Mouse (Mus musculus) neural tube, embryonic 14.5 days (tissue): ENCODE measurements around the gene Rnf128. TPM values are rescaled to one million over a fixed set of nuclear protein-coding genes. Genes with fewer than 3 reads are reported as not detected.
A peak's percentile ranks its signal among the peaks of the same experiment; 100 is the strongest.

Source experiments
- ATAC-seq: fragments of 200-750 bp; cut with Nextera tagmentation; 2 replicates; pipeline ENCODE4 v1.8.0; 2017; ENCODE audit warnings: low read depth, mild to moderate bottlenecking, moderate TSS enrichment, moderate library complexity
- H3K27ac ChIP-seq: fragments of 300-500 bp; sonication (generic); 2 replicates; pipeline ENCODE4 v1.5.1; 2014; ENCODE audit warnings: low read depth, mild to moderate bottlenecking, control low read depth, low read length, moderate library complexity, mixed read lengths
- H3K27me3 ChIP-seq: fragments of 300-500 bp; sonication (generic); 2 replicates; pipeline ENCODE4 v1.6.1; 2014; ENCODE audit warnings: low read length; ENCODE audit not compliant: control insufficient read depth, insufficient read depth
- H3K36me3 ChIP-seq: fragments of 300-500 bp; sonication (generic); 2 replicates; pipeline ENCODE4 v1.6.1; 2014; ENCODE audit warnings: low read length, mixed read lengths; ENCODE audit not compliant: control insufficient read depth, insufficient read depth
- H3K4me1 ChIP-seq: fragments of 300-500 bp; sonication (generic); 2 replicates; pipeline ENCODE4 v1.6.1; 2014; ENCODE audit warnings: low read length; ENCODE audit not compliant: control insufficient read depth, insufficient read depth
- H3K4me2 ChIP-seq: fragments of 300-500 bp; sonication (generic); 2 replicates; pipeline ENCODE4 v1.6.1; 2014; ENCODE audit warnings: mild to moderate bottlenecking, low read depth, low read length, control low read depth
- H3K4me3 ChIP-seq: fragments of 300-500 bp; sonication (generic); 2 replicates; pipeline ENCODE4 v1.5.1; 2014; ENCODE audit warnings: low read depth, low read length, control low read depth, mixed read lengths
- H3K9ac ChIP-seq: fragments of 300-500 bp; sonication (generic); replicated peaks from 2 replicates; pipeline ENCODE4 v1.6.1; 2014; ENCODE audit warnings: low read depth, mild to moderate bottlenecking, control low read depth, low read length, mixed read lengths
- H3K9me3 ChIP-seq: fragments of 300-500 bp; sonication (generic); 2 replicates; pipeline ENCODE4 v1.6.1; 2016; ENCODE audit warnings: low read length; ENCODE audit not compliant: control insufficient read depth
- WGBS: fragments of 180-500 bp; shearing (Covaris S2); extraction: QIAGEN DNeasy Blood & Tissue Kit; methylation state at CpG from one replicate; pipeline ENCODE4 v1.1.7; 2014; 5-methylcytosine and 5-hydroxymethylcytosine counted together
- polyA plus RNA-seq: library from polyadenylated mRNA; unstranded; fragments of >200 nt; fragmentation: Nextera tagmentation; extraction: Ambion mirVana; gene quantifications from 2 replicates; pipeline ENCODE4 v1.2.1, GENCODE M21; 2014

The Rnf128 gene
- polyA plus RNA-seq, 1 experiment from 2014 or later = 5.5 TPM

DNA sequence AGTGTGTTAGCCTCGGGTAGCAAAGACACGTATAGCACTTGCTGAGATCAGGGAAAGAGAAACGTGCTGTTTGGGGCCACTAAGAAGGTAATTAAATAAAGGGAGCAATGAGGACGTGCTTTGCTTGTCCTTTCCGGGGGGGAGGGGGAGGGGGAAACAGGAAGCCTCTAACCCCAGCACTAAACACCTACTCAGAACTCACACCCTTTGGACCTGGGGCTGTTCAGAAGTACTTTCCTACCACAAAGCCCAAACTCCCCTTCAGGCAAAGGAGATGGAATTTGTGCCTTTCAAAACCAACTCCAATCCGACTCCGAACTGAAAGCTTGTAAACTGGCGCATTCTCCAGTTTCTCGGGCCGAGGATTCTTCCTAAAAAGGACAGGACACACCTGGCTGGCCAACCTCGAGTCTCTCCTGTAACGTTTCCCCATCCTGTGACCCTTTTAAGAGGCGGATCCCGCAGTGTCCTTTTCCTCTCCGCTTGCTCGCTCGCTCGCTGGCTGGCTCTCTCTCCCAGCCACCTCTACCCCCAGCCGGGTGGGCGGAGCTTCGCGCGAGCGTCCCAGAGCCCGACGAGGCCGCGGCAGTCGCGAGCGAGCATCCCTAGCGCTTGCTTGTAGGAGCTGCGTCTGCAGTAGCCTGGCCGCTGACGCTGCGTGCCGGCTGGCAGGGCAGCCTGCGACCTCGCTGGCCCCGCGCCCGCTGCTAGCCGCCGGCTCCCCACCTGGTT is 47.1 kb downstream of the Rnf128 start:
- H3K27ac ChIP-seq = no peak overlapping the region
- no peaks in the 10 kb centered on the region for H3K36me3 ChIP-seq
- no peaks in the 10 kb centered on the region for H3K9me3 ChIP-seq
- H3K4me3 ChIP-seq = peak overlapping the region; percentile 52
- ATAC-seq = peak; percentile 99
- peak overlapping the region; percentile 60 for H3K9ac ChIP-seq
- H3K4me1 ChIP-seq = no peaks in the 10 kb centered on the region
- WGBS = 14% methylated on average over 39 of the region's 44 CpGs
- H3K27me3 ChIP-seq = peaks cover 2% of the 10 kb centered on the region; the same call in 1 of the 2 replicates
- H3K4me2 ChIP-seq = peak overlapping the region; percentile 55

- no peaks in the 10 kb centered on the region for H3K4me1 ChIP-seq
- peak overlapping the region; percentile 60 for H3K9ac ChIP-seq
- H3K4me2 ChIP-seq = peak overlapping the region; percentile 55
- H3K36me3 ChIP-seq = no peaks in the 10 kb centered on the region
- H3K27ac ChIP-seq = no peak overlapping the region
- peak; percentile 89 for ATAC-seq
- H3K9me3 ChIP-seq = no peaks in the 10 kb centered on the region
- peak overlapping the region; percentile 52 for H3K4me3 ChIP-seq
- WGBS = 10% methylated on average over 40 of the region's 54 CpGs
- peaks cover 2% of the 10 kb centered on the region; the same call in 1 of the 2 replicates for H3K27me3 ChIP-seq
These were observed 47.7 kb downstream of the Rnf128 start for GRCm38 (mm10) chrX:139610765-139611300.

DNA sequence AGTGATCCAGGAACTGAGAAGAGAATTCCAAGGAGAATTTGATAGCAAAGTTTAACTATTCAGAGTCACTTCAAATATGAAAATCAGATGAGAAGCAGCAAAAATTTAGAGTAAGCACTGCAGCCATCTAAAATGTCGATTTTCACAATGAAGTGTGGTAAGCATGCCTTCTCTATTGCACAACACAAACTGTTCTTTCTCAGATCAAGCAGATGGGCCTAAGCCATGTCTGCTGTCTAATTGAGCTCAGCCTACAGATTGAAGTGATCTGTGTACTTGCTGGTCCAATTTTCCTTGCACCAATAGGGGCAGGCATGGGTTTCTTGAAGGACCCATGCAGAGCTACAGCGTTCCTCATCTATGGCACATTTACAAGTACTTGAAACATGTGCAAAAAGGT is 51.6 kb downstream of the Rnf128 start:
- H3K27me3 ChIP-seq = peaks cover 2% of the 10 kb centered on the region; the same call in 1 of the 2 replicates
- no peak overlapping the region for H3K4me2 ChIP-seq
- WGBS = 90% methylated on average over 2 of the region's 2 CpGs
- no peak overlapping the region for H3K4me3 ChIP-seq
- ATAC-seq = no peak
- H3K36me3 ChIP-seq = no peaks in the 10 kb centered on the region
- H3K9me3 ChIP-seq = no peaks in the 10 kb centered on the region
- no peak overlapping the region for H3K27ac ChIP-seq
- H3K4me1 ChIP-seq = no peaks in the 10 kb centered on the region
- no peak overlapping the region for H3K9ac ChIP-seq

DNA sequence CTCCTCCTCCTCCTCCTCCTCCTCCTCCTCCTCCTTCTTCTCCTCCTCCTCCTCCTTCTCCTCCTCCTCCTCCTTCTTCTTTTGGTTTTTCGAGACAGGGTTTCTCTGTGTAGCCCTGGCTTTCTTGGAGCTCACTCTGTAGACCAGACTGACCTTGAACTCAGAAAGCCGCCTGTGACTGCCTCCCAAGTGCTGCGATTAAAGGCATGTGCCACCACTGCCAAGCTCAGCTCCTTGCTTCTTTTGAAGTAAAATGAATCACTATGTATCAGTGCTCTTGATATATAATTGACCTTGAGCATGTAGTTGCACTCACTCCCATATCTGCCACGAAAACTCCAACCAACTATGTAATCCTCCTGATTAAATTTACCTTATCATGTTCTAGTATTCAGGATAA is 59.0 kb downstream of the Rnf128 start:
- H3K4me1 ChIP-seq = no peaks in the 10 kb centered on the region
- no peaks in the 10 kb centered on the region for H3K36me3 ChIP-seq
- H3K27me3 ChIP-seq = no peaks in the 10 kb centered on the region
- no peak overlapping the region for H3K4me3 ChIP-seq
- no peak overlapping the region for H3K9ac ChIP-seq
- ATAC-seq = no peak
- H3K27ac ChIP-seq = no peak overlapping the region
- no peak overlapping the region for H3K4me2 ChIP-seq
- H3K9me3 ChIP-seq = no peaks in the 10 kb centered on the region
- WGBS = 89% methylated on average over 3 of the region's 4 CpGs

- WGBS = 31% methylated on average over 4 of the region's 4 CpGs
- no peak for ATAC-seq
- Histone ChIP-seq H3K4me1 (no peaks in the 10 kb centered on the region), H3K4me2 (no peak overlapping the region), H3K36me3 (no peaks in the 10 kb centered on the region), H3K9ac (no peak overlapping the region), H3K27ac (no peak overlapping the region), H3K9me3 (no peaks in the 10 kb centered on the region), H3K27me3 (no peaks in the 10 kb centered on the region), H3K4me3 (no peak overlapping the region)
These were observed 71.6 kb downstream of the Rnf128 start for GRCm38 (mm10) chrX:139634758-139635157.

DNA sequence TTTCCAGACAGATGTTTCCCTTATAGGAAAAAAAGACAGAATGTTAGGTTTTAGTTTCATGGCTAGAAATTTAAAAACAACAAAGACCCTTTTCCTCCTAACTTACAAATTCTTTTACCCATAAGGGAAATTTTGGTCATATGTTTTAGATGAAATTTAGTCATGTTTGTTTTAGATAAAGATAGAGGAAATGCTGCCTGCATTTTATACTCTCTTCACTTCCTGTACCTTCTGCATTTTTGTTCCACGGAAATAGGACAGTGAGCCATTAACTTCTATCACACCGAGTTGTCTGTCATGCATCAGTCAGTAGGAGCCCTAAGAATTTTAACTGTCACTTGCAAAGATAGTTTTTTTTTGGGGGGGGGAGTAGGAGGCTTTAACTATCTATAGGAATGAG is 76.6 kb downstream of the Rnf128 start:
- Histone ChIP-seq H3K9ac (no peak overlapping the region), H3K27ac (no peak overlapping the region), H3K9me3 (no peaks in the 10 kb centered on the region), H3K4me1 (no peaks in the 10 kb centered on the region), H3K36me3 (no peaks in the 10 kb centered on the region), H3K4me3 (no peak overlapping the region), H3K27me3 (no peaks in the 10 kb centered on the region), H3K4me2 (no peak overlapping the region)
- ATAC-seq = no peak
- 63% methylated on average over 2 of the region's 2 CpGs for WGBS

GRCm38 (mm10) chrX:139640418-139640817 is 77.3 kb downstream of the Rnf128 start:
- Histone ChIP-seq H3K9ac (no peak overlapping the region), H3K36me3 (no peaks in the 10 kb centered on the region)
- ATAC-seq = no peak

GRCm38 (mm10) chrX:139652226-139652625 is 89.1 kb downstream of the Rnf128 start:
- H3K36me3 ChIP-seq = no peaks in the 10 kb centered on the region
- no peaks in the 10 kb centered on the region for H3K27me3 ChIP-seq
- H3K9me3 ChIP-seq = no peaks in the 10 kb centered on the region
- H3K4me1 ChIP-seq = no peaks in the 10 kb centered on the region
- H3K4me3 ChIP-seq = no peak overlapping the region
- no peak overlapping the region for H3K9ac ChIP-seq
- no peak overlapping the region for H3K4me2 ChIP-seq
- no peak for ATAC-seq
- 76% methylated on average over 5 of the region's 5 CpGs for WGBS
- H3K27ac ChIP-seq = no peak overlapping the region

More at GRCm38 (mm10) chrX:139640418-139640817, 77.3 kb downstream of the Rnf128 start:
- Histone ChIP-seq H3K4me1 (no peaks in the 10 kb centered on the region), H3K27ac (no peak overlapping the region), H3K27me3 (no peaks in the 10 kb centered on the region), H3K9me3 (no peaks in the 10 kb centered on the region), H3K4me2 (no peak overlapping the region), H3K4me3 (no peak overlapping the region)

DNA sequence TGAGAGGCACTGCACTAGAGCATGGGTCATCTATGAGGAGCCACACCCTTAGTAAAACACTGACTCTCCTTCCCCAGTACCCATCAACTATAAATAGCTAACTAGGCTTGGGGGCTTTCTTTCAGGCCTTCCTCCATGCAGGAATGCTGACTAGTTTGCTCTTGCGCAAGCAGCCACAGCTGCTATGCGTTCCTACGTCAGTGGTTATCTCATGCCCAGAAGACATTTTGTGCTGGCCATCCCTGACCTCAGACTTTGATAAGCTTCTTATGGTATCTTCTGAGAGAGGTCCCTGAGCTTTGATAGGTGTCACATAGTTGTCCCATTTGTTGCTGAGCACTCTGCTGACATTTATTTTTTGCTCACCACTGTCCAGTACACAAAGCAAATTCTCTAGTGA is 90.2 kb downstream of the Rnf128 start:
- H3K36me3 ChIP-seq = no peaks in the 10 kb centered on the region
- H3K27me3 ChIP-seq = no peaks in the 10 kb centered on the region
- WGBS = 94% methylated on average over 3 of the region's 3 CpGs
- no peak overlapping the region for H3K4me2 ChIP-seq
- H3K9me3 ChIP-seq = no peaks in the 10 kb centered on the region
- H3K4me1 ChIP-seq = no peaks in the 10 kb centered on the region
- H3K27ac ChIP-seq = no peak overlapping the region
- H3K4me3 ChIP-seq = no peak overlapping the region
- no peak for ATAC-seq
- H3K9ac ChIP-seq = no peak overlapping the region
